Mouse (Mus musculus): ENCODE measurements around the gene Setd1b.

Gene Setd1b

GRCm38 (mm10) chr5:123159446-123159845 lies 17.5 kb downstream of the Setd1b start:
- no peak for DNase-seq (ENCODE audit: extremely low spot score, low spot score)

GRCm38 (mm10) chr5:123159866-123160265 lies 17.9 kb downstream of the Setd1b start:
- no peak for DNase-seq (ENCODE audit: extremely low spot score, low spot score)

GRCm38 (mm10) chr5:123160341-123160740 lies 18.3 kb downstream of the Setd1b start:
- DNase-seq (ENCODE audit: extremely low spot score, low spot score): no peak

GRCm38 (mm10) chr5:123162942-123163341 lies 20.9 kb downstream of the Setd1b start:
- DNase-seq (ENCODE audit: extremely low spot score, low spot score): no peak

GRCm38 (mm10) chr5:123166437-123166836 lies 24.4 kb downstream of the Setd1b start:
- DNase-seq (ENCODE audit: extremely low spot score, low spot score): no peak

GRCm38 (mm10) chr5:123167591-123167990 lies 25.6 kb downstream of the Setd1b start:
- DNase-seq (ENCODE audit: extremely low spot score, low spot score): no peak

GRCm38 (mm10) chr5:123169284-123169683 lies 27.3 kb downstream of the Setd1b start, which contains the start of gene Psmd9:
Gene Psmd9 (plus strand): TSS chr5:123169413.
- no peak for DNase-seq (ENCODE audit: extremely low spot score, low spot score)

- no peak for DNase-seq (ENCODE audit: extremely low spot score, low spot score)
Measured at GRCm38 (mm10) chr5:123170365-123170764, 28.4 kb downstream of the Setd1b start.

- peak; percentile 89 for DNase-seq (ENCODE audit: extremely low spot score, low spot score)
Measured at GRCm38 (mm10) chr5:123171646-123172350, 29.8 kb downstream of the Setd1b start.

- no peak for DNase-seq (ENCODE audit: extremely low spot score, low spot score)
Measured at GRCm38 (mm10) chr5:123178792-123179191, 36.8 kb downstream of the Setd1b start.

GRCm38 (mm10) chr5:123180390-123180789 lies 38.4 kb downstream of the Setd1b start:
- DNase-seq (ENCODE audit: extremely low spot score, low spot score): no peak

- DNase-seq (ENCODE audit: extremely low spot score, low spot score): no peak
Measured at GRCm38 (mm10) chr5:123181536-123181935, 39.5 kb downstream of the Setd1b start.

- no peak for DNase-seq (ENCODE audit: extremely low spot score, low spot score)
Measured at GRCm38 (mm10) chr5:123182651-123183050, 40.7 kb downstream of the Setd1b start, which contains the start of gene Hpd. Gene Hpd (minus strand): TSS chr5:123182727.

GRCm38 (mm10) chr5:123185966-123186365 lies 44.0 kb downstream of the Setd1b start:
- DNase-seq (ENCODE audit: extremely low spot score, low spot score): no peak

GRCm38 (mm10) chr5:123187306-123187705 lies 45.3 kb downstream of the Setd1b start:
- no peak for DNase-seq (ENCODE audit: extremely low spot score, low spot score)

GRCm38 (mm10) chr5:123190912-123191311 lies 48.9 kb downstream of the Setd1b start:
- DNase-seq (ENCODE audit: extremely low spot score, low spot score): no peak

- no peak for DNase-seq (ENCODE audit: extremely low spot score, low spot score)
Measured at GRCm38 (mm10) chr5:123191427-123191826, 49.4 kb downstream of the Setd1b start.

GRCm38 (mm10) chr5:123192606-123193150 lies 50.7 kb downstream of the Setd1b start:
- DNase-seq (ENCODE audit: extremely low spot score, low spot score): no peak

GRCm38 (mm10) chr5:123193436-123193835 lies 51.4 kb downstream of the Setd1b start:
- no peak for DNase-seq (ENCODE audit: extremely low spot score, low spot score)

- DNase-seq (ENCODE audit: extremely low spot score, low spot score): no peak
Measured at GRCm38 (mm10) chr5:123194856-123195255, 52.9 kb downstream of the Setd1b start.

- DNase-seq (ENCODE audit: extremely low spot score, low spot score): no peak
Measured at GRCm38 (mm10) chr5:123195500-123196000, 53.6 kb downstream of the Setd1b start.

- no peak for DNase-seq (ENCODE audit: extremely low spot score, low spot score)
Measured at GRCm38 (mm10) chr5:123196746-123197145, 54.8 kb downstream of the Setd1b start.

GRCm38 (mm10) chr5:123198523-123198922 lies 56.5 kb downstream of the Setd1b start:
- DNase-seq (ENCODE audit: extremely low spot score, low spot score): no peak

All from neural tube, embryonic 10.5 days (tissue).